Mouse (Mus musculus) stomach, postnatal 0 days (tissue): ENCODE measurements at regions not wholly inside any gene's neighbourhood (a gene's known extent, or its start where the extent isn't known, plus 50 kb on each side); places are given as distances from the start of the nearest gene placed in this dataset.

Source experiments
- CTCF ChIP-seq: IDR thresholded peaks from 2 replicates; pipeline ENCODE4 v1.5.1; 2016; ENCODE audit warnings: antibody characterized with exemption, low read depth, mild to moderate bottlenecking, moderate library complexity
- EP300 ChIP-seq: optimal IDR thresholded peaks from 2 replicates; pipeline ENCODE3; 2016; ENCODE audit warnings: antibody characterized with exemption

DNA sequence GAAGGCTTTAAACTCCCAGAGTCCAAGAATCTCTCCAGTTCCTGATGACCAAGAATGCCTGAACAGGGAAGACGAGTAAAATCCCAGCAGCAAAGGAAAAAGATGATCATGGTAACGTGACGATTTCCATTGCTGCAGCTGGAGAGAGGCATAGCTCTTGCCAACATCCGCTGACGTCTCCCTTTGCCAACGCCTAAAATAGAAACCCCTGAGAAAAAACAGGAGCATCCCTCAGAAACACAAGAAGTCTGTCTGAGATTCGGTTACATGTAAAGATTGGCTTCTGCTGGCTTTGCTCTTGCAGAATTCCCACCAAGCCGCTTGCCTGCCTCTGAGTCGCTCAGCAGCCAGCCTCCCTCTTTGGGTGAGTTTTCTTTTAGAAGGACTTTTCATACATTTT lies 290.3 kb upstream of the Nt5c1b start:
- TF ChIP-seq CTCF = no peak
- no peak for TF ChIP-seq EP300
